Mouse (Mus musculus) bone marrow, adult 2 months (tissue): ENCODE data around the gene Fgfr2.

ENCODE experiments used
- CTCF ChIP-seq: fragments of 200-500 bp; IDR thresholded peaks from 2 replicates; pipeline ENCODE4 v1.5.1; 2011; ENCODE audit warnings: low read length, control low read depth; ENCODE audit not compliant: control insufficient read depth, insufficient read depth
- POLR2A ChIP-seq: fragments of 200-500 bp; IDR thresholded peaks from 2 replicates; pipeline ENCODE4 v1.6.1; 2011; ENCODE audit warnings: low read depth, mild to moderate bottlenecking, control low read depth, low read length, borderline replicate concordance; ENCODE audit not compliant: control insufficient read depth

GRCm38 (mm10) chr7:133074462-133075133 lies 48.6 kb downstream of the Fgfr2 start:
- no peak for TF ChIP-seq POLR2A
- TF ChIP-seq CTCF, result no peak
